Mouse (Mus musculus) midbrain, embryonic 16.5 days (tissue): Measurements from ENCODE around the gene Jagn1. TPM values are rescaled to one million over a fixed set of nuclear protein-coding genes. Genes with fewer than 3 reads are reported as not detected.

Experiments
- ATAC-seq: fragments of 200-750 bp; cut with Nextera tagmentation; 2 replicates; pipeline ENCODE4 v1.8.0; 2017; ENCODE audit warnings: moderate TSS enrichment
- H3K27ac ChIP-seq: fragments of 300-500 bp; sonication (generic); 2 replicates; pipeline ENCODE4 v1.5.1; 2014; ENCODE audit warnings: mild to moderate bottlenecking, low read length, mixed read lengths
- H3K27me3 ChIP-seq: fragments of 300-500 bp; sonication (generic); 2 replicates; pipeline ENCODE4 v1.6.1; 2014; ENCODE audit warnings: low read depth, low read length, mixed read lengths; ENCODE audit not compliant: control insufficient read depth, insufficient read depth
- H3K36me3 ChIP-seq: fragments of 300-500 bp; sonication (generic); 2 replicates; pipeline ENCODE4 v1.6.1; 2014; ENCODE audit warnings: mild to moderate bottlenecking, low read length, moderate library complexity, mixed read lengths; ENCODE audit not compliant: control insufficient read depth, insufficient read depth
- H3K4me1 ChIP-seq: fragments of 300-500 bp; sonication (generic); 2 replicates; pipeline ENCODE4 v1.6.1; 2014; ENCODE audit warnings: mild to moderate bottlenecking, low read length, mixed read lengths; ENCODE audit not compliant: control insufficient read depth, insufficient read depth
- H3K4me2 ChIP-seq: fragments of 300-500 bp; sonication (generic); 2 replicates; pipeline ENCODE4 v1.6.1; 2014; ENCODE audit warnings: mild to moderate bottlenecking, low read length, mixed read lengths
- H3K4me3 ChIP-seq: fragments of 300-500 bp; sonication (generic); 2 replicates; pipeline ENCODE4 v1.5.1; 2014; ENCODE audit warnings: low read depth, mild to moderate bottlenecking, low read length, moderate library complexity, mixed read lengths
- H3K9ac ChIP-seq: fragments of 300-500 bp; sonication (generic); 2 replicates; pipeline ENCODE4 v1.6.1; 2014; ENCODE audit warnings: low read depth, low read length, mixed read lengths
- H3K9me3 ChIP-seq: fragments of 300-500 bp; sonication (generic); replicated peaks from 2 replicates; pipeline ENCODE4 v1.6.1; 2014; ENCODE audit warnings: mild to moderate bottlenecking, low read length, mixed read lengths; ENCODE audit not compliant: control insufficient read depth, poor library complexity, severe bottlenecking
- WGBS: fragments of 180-500 bp; shearing (Covaris S2); extraction: QIAGEN DNeasy Blood & Tissue Kit; methylation state at CpG from one replicate; pipeline ENCODE4 v1.1.7; 2014; 5-methylcytosine and 5-hydroxymethylcytosine counted together
- polyA plus RNA-seq: library from polyadenylated mRNA; unstranded; fragments of >200 nt; fragmentation: Nextera tagmentation; extraction: Ambion mirVana; gene quantifications from 2 replicates; pipeline ENCODE4 v1.2.1, GENCODE M21; 2015

The Jagn1 gene
- polyA plus RNA-seq, 1 experiment from 2014 or later, result 96.5 TPM

GRCm38 (mm10) chr6:113440686-113441085, 1.7 kb upstream of the Jagn1 start:
- Histone ChIP-seq H3K4me3 (no peak overlapping the region), H3K27me3 (no peaks in the 10 kb centered on the region), H3K4me2 (no peak overlapping the region), H3K9me3 (no peaks in the 10 kb centered on the region), H3K36me3 (no peaks in the 10 kb centered on the region), H3K4me1 (peaks cover 11% of the 10 kb centered on the region), H3K9ac (no peak overlapping the region), H3K27ac (no peak overlapping the region)
- 90% methylated on average over 3 of the region's 3 CpGs for WGBS
- no peak for ATAC-seq

GRCm38 (mm10) chr6:113441147-113441680, 1.2 kb upstream of the Jagn1 start:
- Histone ChIP-seq H3K9ac (no peak overlapping the region), H3K9me3 (no peaks in the 10 kb centered on the region), H3K4me3 (no peak overlapping the region), H3K27ac (no peak overlapping the region), H3K4me2 (no peak overlapping the region), H3K27me3 (no peaks in the 10 kb centered on the region), H3K4me1 (peaks cover 11% of the 10 kb centered on the region), H3K36me3 (no peaks in the 10 kb centered on the region)
- ATAC-seq, result no peak
- 53% methylated on average over 7 of the region's 7 CpGs for WGBS

GRCm38 (mm10) chr6:113442087-113442441, 305 bp upstream of the Jagn1 start:
- Histone ChIP-seq H3K27ac (peak overlapping the region; percentile 76), H3K9ac (peak overlapping the region; percentile 92), H3K4me1 (peaks cover 11% of the 10 kb centered on the region), H3K27me3 (no peaks in the 10 kb centered on the region), H3K4me3 (peak overlapping the region; percentile 71), H3K4me2 (peak overlapping the region; percentile 76), H3K36me3 (peaks cover under 1% of the 10 kb centered on the region; the same call in 1 of the 2 replicates), H3K9me3 (no peaks in the 10 kb centered on the region)
- ATAC-seq, result peak; percentile 69
- 38% methylated on average over 9 of the region's 9 CpGs for WGBS

- Histone ChIP-seq H3K9me3 (no peaks in the 10 kb centered on the region), H3K4me3 (peak overlapping the region; percentile 71), H3K9ac (peak overlapping the region; percentile 92), H3K36me3 (peaks cover 10% of the 10 kb centered on the region), H3K4me1 (peaks cover 11% of the 10 kb centered on the region), H3K27ac (no peak overlapping the region; the same call in 1 of the 2 replicates), H3K27me3 (no peaks in the 10 kb centered on the region), H3K4me2 (peak overlapping the region; percentile 76)
- ATAC-seq, result no peak
- 46% methylated on average over 12 of the region's 12 CpGs for WGBS
These were observed 722 bp downstream of the Jagn1 start for GRCm38 (mm10) chr6:113443091-113443490.

- 91% methylated on average over 7 of the region's 8 CpGs for WGBS
- no peak overlapping the region for H3K9ac ChIP-seq
- ATAC-seq, result no peak
- no peak overlapping the region for H3K27ac ChIP-seq
- H3K4me3 ChIP-seq, result no peak overlapping the region
- H3K36me3 ChIP-seq, result peaks cover 16% of the 10 kb centered on the region
- H3K4me1 ChIP-seq, result peaks cover 11% of the 10 kb centered on the region
- no peaks in the 10 kb centered on the region for H3K27me3 ChIP-seq
- no peaks in the 10 kb centered on the region for H3K9me3 ChIP-seq
- no peak overlapping the region for H3K4me2 ChIP-seq
These were observed 2.0 kb downstream of the Jagn1 start for GRCm38 (mm10) chr6:113444207-113444965.

GRCm38 (mm10) chr6:113447639-113448038, 5.3 kb downstream of the Jagn1 start:
- no peak overlapping the region for H3K4me3 ChIP-seq
- H3K27ac ChIP-seq, result no peak overlapping the region
- no peak for ATAC-seq
- H3K9me3 ChIP-seq, result no peaks in the 10 kb centered on the region
- WGBS, result 94% methylated on average over 4 of the region's 4 CpGs
- H3K9ac ChIP-seq, result no peak overlapping the region
- H3K4me2 ChIP-seq, result no peak overlapping the region
- peaks cover 8% of the 10 kb centered on the region for H3K4me1 ChIP-seq
- H3K36me3 ChIP-seq, result peaks cover 16% of the 10 kb centered on the region
- H3K27me3 ChIP-seq, result no peaks in the 10 kb centered on the region

- Histone ChIP-seq H3K36me3 (peaks cover 16% of the 10 kb centered on the region), H3K4me3 (no peak overlapping the region), H3K27me3 (no peaks in the 10 kb centered on the region), H3K4me2 (no peak overlapping the region), H3K9ac (no peak overlapping the region), H3K27ac (no peak overlapping the region), H3K4me1 (no peaks in the 10 kb centered on the region), H3K9me3 (no peaks in the 10 kb centered on the region)
- WGBS, result 76% methylated on average over 2 of the region's 2 CpGs
- ATAC-seq, result no peak
These were observed 9.5 kb downstream of the Jagn1 start for GRCm38 (mm10) chr6:113451839-113452238.

- 74% methylated on average over 5 of the region's 5 CpGs for WGBS
- Histone ChIP-seq H3K9ac (no peak overlapping the region), H3K4me3 (no peak overlapping the region), H3K4me1 (no peaks in the 10 kb centered on the region), H3K4me2 (no peak overlapping the region), H3K9me3 (no peaks in the 10 kb centered on the region), H3K36me3 (no peaks in the 10 kb centered on the region), H3K27ac (no peak overlapping the region), H3K27me3 (no peaks in the 10 kb centered on the region; the same call in 1 of the 2 replicates)
- ATAC-seq, result no peak
These were observed 12.6 kb downstream of the Jagn1 start for GRCm38 (mm10) chr6:113455007-113455406.

- 79% methylated on average over 10 of the region's 10 CpGs for WGBS
- H3K9ac ChIP-seq, result no peak within 1 kb of the TSS
- H3K4me1 ChIP-seq, result no peaks in the 10 kb centered on the region
- no peak within 1 kb of the TSS for H3K4me3 ChIP-seq
- H3K27me3 ChIP-seq, result no peaks in the 10 kb centered on the region; the same call in 1 of the 2 replicates
- no peaks in the 10 kb centered on the region for H3K9me3 ChIP-seq
- no peaks in the 10 kb centered on the region for H3K36me3 ChIP-seq
- no peak for ATAC-seq
- H3K27ac ChIP-seq, result no peak within 1 kb of the TSS
- no peak within 1 kb of the TSS for H3K4me2 ChIP-seq
These were observed 15.7 kb downstream of the Jagn1 start, which contains the start of gene Il17re for GRCm38 (mm10) chr6:113457952-113458534. TSS of gene Il17re (plus strand) at chr6:113458484.
